Mouse (Mus musculus) bone marrow macrophage, adult 2 months (primary cell): ENCODE data around the gene Vmn2r85.
"Not testable (repeated sequence)": the region's sequence is repeated elsewhere in the genome, so short reads cannot be mapped to it uniquely, and the experiment has no call there.

Experiments used
- CTCF ChIP-seq: IDR thresholded peaks from 2 replicates; pipeline ENCODE4 v1.5.1; 2012; ENCODE audit warnings: low read depth, mild to moderate bottlenecking, low read length, moderate library complexity
- POLR2A ChIP-seq: IDR thresholded peaks from 2 replicates; pipeline ENCODE4 v1.6.1; 2012; ENCODE audit warnings: mild to moderate bottlenecking, low read depth, low read length, borderline replicate concordance

DNA sequence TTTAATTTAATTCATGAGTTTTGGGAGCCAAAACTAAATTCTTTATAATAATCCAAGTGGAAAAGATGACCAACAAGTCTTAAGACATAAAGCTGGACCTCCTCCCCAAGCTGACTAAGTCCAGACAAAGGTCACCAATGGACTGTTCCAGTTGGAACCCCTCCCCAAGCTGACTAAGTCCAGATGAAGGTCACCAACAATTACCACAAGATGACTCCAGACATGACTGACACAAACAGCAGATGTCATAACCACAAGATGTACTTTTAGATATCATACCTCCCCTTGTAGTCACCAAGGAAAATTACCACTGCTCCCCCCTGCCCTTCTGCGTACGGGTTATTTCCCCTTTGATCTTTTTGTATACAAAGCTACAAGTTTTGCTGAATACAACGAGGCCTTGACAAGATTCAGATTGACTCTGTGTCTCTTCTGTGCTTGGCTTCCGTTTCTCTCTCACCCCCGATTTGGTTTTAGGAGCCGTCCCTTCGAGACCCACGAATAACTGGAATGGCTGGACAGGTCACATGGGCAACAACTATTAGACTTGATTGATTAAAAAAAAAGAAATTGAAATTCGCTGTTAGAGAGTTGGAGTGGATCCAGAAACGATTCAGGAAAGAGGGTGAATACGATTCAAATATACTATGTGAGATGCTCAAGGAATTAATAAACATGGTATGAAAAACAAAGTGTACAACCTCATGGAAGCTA, 4.8 kb upstream of the Vmn2r85 start:
- not testable (repeated sequence) for TF ChIP-seq CTCF, POLR2A
